32 mouse cellular contexts compared by ENCODE assay signal in genomic region chr3:129793801-129794200, GRCm38 (mm10). TPM values are rescaled to one million over a fixed set of nuclear protein-coding genes. Genes with fewer than 3 reads are reported as not detected.
DNase-seq lines count a peak whose midpoint lies in the region; ATAC-seq lines count a peak whose summit lies in the region.
"Had no signal": no experiment of that assay in that cellular context is flagged by ENCODE, and none has a peak within 500 bp of the region (broad histone marks: within the 10 kb centered on the region; RNA-seq: fewer than 3 reads in every experiment).

No protein-coding gene starts in this region.

- H3K4me1 ChIP-seq in kidney, embryonic 16.5 days (ENCODE audit: insufficient read depth, low read length) = no peaks in the 10 kb centered on the region
- H3K4me1 ChIP-seq: embryonic facial prominence, embryonic 13.5 days; forebrain, embryonic 12.5 days; hindbrain, embryonic 10.5 days; hindbrain, embryonic 13.5 days had no signal

- H3K4me2 ChIP-seq in kidney, embryonic 16.5 days (replicated peaks; ENCODE audit: low read depth, low read length) = no peak overlapping the region
- H3K4me2 ChIP-seq: embryonic facial prominence, embryonic 13.5 days; forebrain, embryonic 12.5 days; heart, embryonic 11.5 days; hindbrain, embryonic 13.5 days had no signal

- WGBS in kidney, embryonic 16.5 days = 77% methylated on average over 5 of the region's 5 CpGs

- no peak for ATAC-seq in kidney, embryonic 16.5 days (ENCODE audit: low FRiP score, low TSS enrichment)
- ATAC-seq: activated CD4-positive, CD25-positive, alpha-beta regulatory T cell, adult 4 months; forebrain, embryonic 16.5 days; hindbrain, embryonic 16.5 days had no signal

- H3K27ac ChIP-seq in kidney, embryonic 16.5 days (ENCODE audit: low read length) = no peak overlapping the region
- H3K27ac ChIP-seq: embryonic facial prominence, embryonic 13.5 days; forebrain, embryonic 12.5 days; gastrocnemius, adult 2 months; hindbrain, embryonic 10.5 days; hindbrain, embryonic 13.5 days had no signal

- peak; percentile 86 for DNase-seq in kidney, adult 11 months
- peak; percentile 85 to 89 for DNase-seq in kidney, adult 8-10 months
- DNase-seq in kidney, postnatal 10 days = peak; percentile 64
- peak; percentile 82 to 87 for DNase-seq in kidney, postnatal 36 days
- no peak for DNase-seq in lung, postnatal 10 days
- DNase-seq in left cerebral cortex, postnatal 36 days (ENCODE audit: low spot score in 2 of 2) = no peak
- no peak for DNase-seq in heart, postnatal 4 days
- DNase-seq: adrenal gland, adult 8-10 months; adrenal gland, postnatal 36 days; cerebellum, adult 18-20 months; cerebellum, adult 9-10 months; cerebellum, postnatal 14 days; gastrocnemius, adult 2 months; gastrocnemius, postnatal 14 days; heart, adult 11 months had no signal

- intact Hi-C loops in left cerebral cortex, postnatal 36 days (cut with DNase I) = no loop called here

- H3K4me3 ChIP-seq in kidney, embryonic 16.5 days (ENCODE audit: low read length) = no peak overlapping the region
- H3K4me3 ChIP-seq: embryonic facial prominence, embryonic 13.5 days; erythroblast, embryonic 14.5 days; forebrain, embryonic 12.5 days; gastrocnemius, adult 2 months; hindbrain, embryonic 10.5 days; hindbrain, embryonic 13.5 days had no signal

- H3K9me3 ChIP-seq in kidney, embryonic 16.5 days (ENCODE audit: low read length) = no peaks in the 10 kb centered on the region
- H3K9me3 ChIP-seq: embryonic facial prominence, embryonic 13.5 days; forebrain, embryonic 12.5 days; hindbrain, embryonic 10.5 days; hindbrain, embryonic 13.5 days had no signal

- H3K27me3 ChIP-seq in kidney, embryonic 16.5 days (ENCODE audit: insufficient read depth, low read length) = no peaks in the 10 kb centered on the region
- H3K27me3 ChIP-seq: embryonic facial prominence, embryonic 13.5 days; forebrain, embryonic 12.5 days; hindbrain, embryonic 13.5 days had no signal

- no peaks in the 10 kb centered on the region for H3K36me3 ChIP-seq in kidney, embryonic 16.5 days (ENCODE audit: insufficient read depth, low read length)
- H3K36me3 ChIP-seq: embryonic facial prominence, embryonic 13.5 days; forebrain, embryonic 12.5 days; hindbrain, embryonic 10.5 days; hindbrain, embryonic 13.5 days had no signal

- H3K9ac ChIP-seq in kidney, embryonic 16.5 days (replicated peaks; ENCODE audit: low read length) = no peak overlapping the region
- H3K9ac ChIP-seq: embryonic facial prominence, embryonic 13.5 days; forebrain, embryonic 12.5 days; hindbrain, embryonic 13.5 days had no signal

RNA-seq across cellular contexts. Expression of gene Lrit3, which starts 10.0 kb away (rescaled TPM):
- polyA plus RNA-seq in kidney, embryonic 16.5 days (2015; fragmentation: Nextera tagmentation; extraction: Ambion mirVana) = 0.10 TPM in 1 of 2 replicates, not detected in the other
- not detected for total RNA-seq in left cerebral cortex, postnatal 36 days (2021)
- total RNA-seq in heart, postnatal 4 days (2021) = not detected
- total RNA-seq: adrenal gland, adult 8-10 months; adrenal gland, postnatal 36 days; common myeloid progenitor, adult 5-6 weeks; ES-E14; gastrocnemius, adult 2 months; gastrocnemius, postnatal 14 days; gastrocnemius, postnatal 4 days; heart, adult 8-10 months; heart, postnatal 25 days had no signal
- polyA plus RNA-seq: activated CD4-positive, CD25-positive, alpha-beta regulatory T cell, adult 4 months; embryonic facial prominence, embryonic 13.5 days; erythroblast, embryonic 14.5 days; forebrain, embryonic 12.5 days; forebrain, embryonic 16.5 days; heart, embryonic 11.5 days; heart, embryonic 14.5 days; heart, postnatal 0 days; hindbrain, embryonic 10.5 days; hindbrain, embryonic 13.5 days; hindbrain, embryonic 16.5 days had no signal

RNA-seq across cellular contexts. Expression of gene Rrh, which starts 28.6 kb away (rescaled TPM):
- not detected in 2 replicates for polyA plus RNA-seq in kidney, embryonic 16.5 days (2015; fragmentation: Nextera tagmentation; extraction: Ambion mirVana)
- under 1 TPM; 0.76 to 0.97 TPM for total RNA-seq in left cerebral cortex, postnatal 36 days (2021)
- under 1 TPM; 0.20 to 0.21 TPM for total RNA-seq in heart, postnatal 4 days (2021)
- total RNA-seq: adrenal gland, postnatal 36 days; gastrocnemius, adult 2 months; gastrocnemius, postnatal 14 days; heart, postnatal 25 days had no signal
- polyA plus RNA-seq: activated CD4-positive, CD25-positive, alpha-beta regulatory T cell, adult 4 months; erythroblast, embryonic 14.5 days; heart, embryonic 11.5 days; heart, embryonic 14.5 days had no signal

RNA-seq across cellular contexts. Expression of gene Gar1, which starts 37.4 kb away (rescaled TPM):
- polyA plus RNA-seq in kidney, embryonic 16.5 days (2015; fragmentation: Nextera tagmentation; extraction: Ambion mirVana) = 69.2 and 79.2 TPM in 2 replicates
- total RNA-seq in left cerebral cortex, postnatal 36 days (2021) = 10 to 100 TPM; 40.5 to 46.1 TPM
- 10 to 100 TPM; 30.3 to 33.3 TPM for total RNA-seq in heart, postnatal 4 days (2021)

RNA-seq across cellular contexts. Expression of gene Egf, which starts 38.7 kb away (rescaled TPM):
- 2.3 and 2.4 TPM in 2 replicates for polyA plus RNA-seq in kidney, embryonic 16.5 days (2015; fragmentation: Nextera tagmentation; extraction: Ambion mirVana)
- total RNA-seq in left cerebral cortex, postnatal 36 days (2021) = 1 to 10 TPM; 1.6 to 2.9 TPM
- total RNA-seq in heart, postnatal 4 days (2021) = 1 to 10 TPM; 2.3 to 2.5 TPM
- polyA plus RNA-seq: erythroblast, embryonic 14.5 days had no signal

RNA-seq across cellular contexts. Expression of gene Cfi, which starts 41.9 kb away (rescaled TPM):
- polyA plus RNA-seq in kidney, embryonic 16.5 days (2015; fragmentation: Nextera tagmentation; extraction: Ambion mirVana) = 18.0 and 24.6 TPM in 2 replicates
- total RNA-seq in left cerebral cortex, postnatal 36 days (2021) = not detected
- 1 to 10 TPM; 1.5 to 1.7 TPM for total RNA-seq in heart, postnatal 4 days (2021)
- total RNA-seq: adrenal gland, adult 8-10 months; common myeloid progenitor, adult 5-6 weeks; ES-E14; gastrocnemius, adult 2 months; gastrocnemius, postnatal 14 days had no signal
- polyA plus RNA-seq: activated CD4-positive, CD25-positive, alpha-beta regulatory T cell, adult 4 months had no signal

Comparison
In these comparisons a context has a peak if more than half of its experiments do, and no peak if none do; other contexts are left out.
1. DNase-seq: peak in kidney, adult 11 months (single experiment), kidney, adult 8-10 months (2 of 2), kidney, postnatal 10 days (single experiment) and kidney, postnatal 36 days (2 of 2); none in lung, postnatal 10 days (single experiment), left cerebral cortex, postnatal 36 days (0 of 2) and heart, postnatal 4 days (single experiment).